In genomic region chr13:81526687-81527086, GRCm38 (mm10) we compare ENCODE assay signal across 12 mouse cellular contexts.
DNase-seq lines count a peak whose midpoint lies in the region; ATAC-seq and TF ChIP-seq lines count a peak whose summit lies in the region.
"Had no signal": no experiment of that assay in that cellular context is flagged by ENCODE, and none has a peak within 500 bp of the region (broad histone marks: within the 10 kb centered on the region; RNA-seq: fewer than 3 reads in every experiment).

No protein-coding gene starts in this region.

- no peaks in the 10 kb centered on the region for H3K27me3 ChIP-seq in forebrain, embryonic 12.5 days
- H3K27me3 ChIP-seq in forebrain, embryonic 16.5 days (replicated peaks; ENCODE audit: control insufficient read depth, insufficient read depth, low read length) = no peaks in the 10 kb centered on the region
- H3K27me3 ChIP-seq in lung, postnatal 0 days (replicated peaks; ENCODE audit: insufficient read depth, low read length) = no peaks in the 10 kb centered on the region
- H3K27me3 ChIP-seq in forebrain, embryonic 14.5 days (replicated peaks; ENCODE audit: control insufficient read depth, insufficient read depth, low read length) = no peaks in the 10 kb centered on the region
- H3K27me3 ChIP-seq in midbrain, postnatal 0 days (ENCODE audit: insufficient read depth, low read length) = no peaks in the 10 kb centered on the region
- H3K27me3 ChIP-seq: embryonic facial prominence, embryonic 15.5 days had no signal

- no peaks in the 10 kb centered on the region for H3K9me3 ChIP-seq in forebrain, embryonic 12.5 days
- no peaks in the 10 kb centered on the region for H3K9me3 ChIP-seq in forebrain, embryonic 16.5 days (ENCODE audit: control insufficient read depth, low read length)
- H3K9me3 ChIP-seq in lung, postnatal 0 days (ENCODE audit: low read length) = no peaks in the 10 kb centered on the region
- H3K9me3 ChIP-seq in forebrain, embryonic 14.5 days (replicated peaks; ENCODE audit: control insufficient read depth, low read length) = no peaks in the 10 kb centered on the region
- no peaks in the 10 kb centered on the region for H3K9me3 ChIP-seq in midbrain, postnatal 0 days (ENCODE audit: low read length)
- H3K9me3 ChIP-seq: embryonic facial prominence, embryonic 15.5 days had no signal

- WGBS in forebrain, embryonic 12.5 days = 62% methylated on average over 4 of the region's 4 CpGs
- WGBS in forebrain, embryonic 16.5 days = 47% methylated on average over 4 of the region's 4 CpGs
- WGBS in lung, postnatal 0 days = 37% methylated on average over 4 of the region's 4 CpGs
- 60% methylated on average over 4 of the region's 4 CpGs for WGBS in forebrain, embryonic 14.5 days
- 65% methylated on average over 4 of the region's 4 CpGs for WGBS in midbrain, postnatal 0 days

- no peak overlapping the region for H3K27ac ChIP-seq in forebrain, embryonic 12.5 days
- no peak overlapping the region for H3K27ac ChIP-seq in forebrain, embryonic 16.5 days (ENCODE audit: low read length)
- no peak overlapping the region for H3K27ac ChIP-seq in lung, postnatal 0 days (ENCODE audit: low read length)
- H3K27ac ChIP-seq in forebrain, embryonic 14.5 days (ENCODE audit: low read depth, low read length) = no peak overlapping the region
- H3K27ac ChIP-seq in midbrain, postnatal 0 days (ENCODE audit: low read depth, low read length) = no peak overlapping the region
- H3K27ac ChIP-seq: embryonic facial prominence, embryonic 15.5 days had no signal

- H3K9ac ChIP-seq in forebrain, embryonic 12.5 days = no peak overlapping the region
- no peak overlapping the region for H3K9ac ChIP-seq in forebrain, embryonic 16.5 days (replicated peaks; ENCODE audit: low read depth, low read length)
- no peak overlapping the region for H3K9ac ChIP-seq in lung, postnatal 0 days (replicated peaks; ENCODE audit: low read depth)
- no peak overlapping the region for H3K9ac ChIP-seq in forebrain, embryonic 14.5 days (ENCODE audit: low read length)
- H3K9ac ChIP-seq in midbrain, postnatal 0 days (replicated peaks; ENCODE audit: low read length, poor library complexity, severe bottlenecking) = no peak overlapping the region
- H3K9ac ChIP-seq: embryonic facial prominence, embryonic 15.5 days had no signal

- peaks cover 27% of the 10 kb centered on the region for H3K36me3 ChIP-seq in forebrain, embryonic 12.5 days (replicated peaks)
- H3K36me3 ChIP-seq in forebrain, embryonic 16.5 days (ENCODE audit: control insufficient read depth, insufficient read depth) = no peaks in the 10 kb centered on the region
- H3K36me3 ChIP-seq in lung, postnatal 0 days (ENCODE audit: insufficient read depth, low read length) = no peaks in the 10 kb centered on the region
- H3K36me3 ChIP-seq in forebrain, embryonic 14.5 days (ENCODE audit: control insufficient read depth, insufficient read depth, low read length) = peaks cover 9% of the 10 kb centered on the region
- H3K36me3 ChIP-seq in midbrain, postnatal 0 days (ENCODE audit: insufficient read depth, low read length) = no peaks in the 10 kb centered on the region
- H3K36me3 ChIP-seq: embryonic facial prominence, embryonic 15.5 days had no signal

- TF ChIP-seq CTCF in lung, postnatal 0 days (IDR thresholded peaks at IDR 0.05) = peak; percentile 60
- peak; percentile 64 for TF ChIP-seq CTCF in midbrain, postnatal 0 days (IDR thresholded peaks at IDR 0.05)

- H3K4me3 ChIP-seq in forebrain, embryonic 12.5 days (replicated peaks) = no peak overlapping the region
- no peak overlapping the region for H3K4me3 ChIP-seq in forebrain, embryonic 16.5 days (replicated peaks; ENCODE audit: low read length)
- no peak overlapping the region for H3K4me3 ChIP-seq in lung, postnatal 0 days (ENCODE audit: low read depth, low read length)
- H3K4me3 ChIP-seq in forebrain, embryonic 14.5 days (ENCODE audit: low read depth, low read length) = no peak overlapping the region
- H3K4me3 ChIP-seq in midbrain, postnatal 0 days (ENCODE audit: low read depth, low read length) = no peak overlapping the region
- H3K4me3 ChIP-seq: embryonic facial prominence, embryonic 15.5 days had no signal

- no peak overlapping the region for H3K4me2 ChIP-seq in forebrain, embryonic 12.5 days
- H3K4me2 ChIP-seq in forebrain, embryonic 16.5 days (ENCODE audit: low read length) = no peak overlapping the region
- H3K4me2 ChIP-seq in lung, postnatal 0 days (replicated peaks; ENCODE audit: low read depth, low read length) = no peak overlapping the region
- no peak overlapping the region for H3K4me2 ChIP-seq in forebrain, embryonic 14.5 days (ENCODE audit: low read length)
- H3K4me2 ChIP-seq in midbrain, postnatal 0 days (ENCODE audit: low read depth, low read length, poor library complexity, severe bottlenecking) = no peak overlapping the region
- H3K4me2 ChIP-seq: embryonic facial prominence, embryonic 15.5 days; heart, embryonic 11.5 days had no signal

- no peaks in the 10 kb centered on the region for H3K4me1 ChIP-seq in forebrain, embryonic 12.5 days
- H3K4me1 ChIP-seq in forebrain, embryonic 16.5 days (replicated peaks; ENCODE audit: control insufficient read depth, insufficient read depth, low read length) = no peaks in the 10 kb centered on the region
- H3K4me1 ChIP-seq in lung, postnatal 0 days (ENCODE audit: insufficient read depth, low read depth, low read length) = no peaks in the 10 kb centered on the region
- H3K4me1 ChIP-seq in forebrain, embryonic 14.5 days (ENCODE audit: control insufficient read depth, insufficient read depth, low read length) = no peaks in the 10 kb centered on the region
- no peaks in the 10 kb centered on the region for H3K4me1 ChIP-seq in midbrain, postnatal 0 days (ENCODE audit: insufficient read depth, low read length)
- H3K4me1 ChIP-seq: embryonic facial prominence, embryonic 15.5 days had no signal

- no peak for TF ChIP-seq EP300 in lung, postnatal 0 days (IDR thresholded peaks at IDR 0.05)

- ATAC-seq in forebrain, embryonic 12.5 days (ENCODE audit: low FRiP score) = 0 out of 2 replicates have a peak, but pooled peaks have one; percentile 73
- no peak for ATAC-seq in forebrain, embryonic 16.5 days
- no peak for ATAC-seq in lung, postnatal 0 days
- ATAC-seq in forebrain, embryonic 14.5 days = peak; percentile 75
- ATAC-seq in midbrain, postnatal 0 days (ENCODE audit: low FRiP score) = 0 out of 2 replicates have a peak, but pooled peaks have one; percentile 34
- no peak for ATAC-seq in monocyte, adult 5-6 weeks (replicated peaks; ENCODE audit: insufficient number of reproducible peaks, low FRiP score, low TSS enrichment, poor library complexity, severe bottlenecking)

- DNase-seq in lung, postnatal 0 days (ENCODE audit: low spot score) = no peak
- no peak for DNase-seq in lung, postnatal 36 days
- peak; percentile 36 for DNase-seq in forebrain, embryonic 14.5 days (ENCODE audit: low spot score)
- DNase-seq in midbrain, postnatal 0 days (ENCODE audit: low spot score) = no peak
- no peak for DNase-seq in urinary bladder, postnatal 10 days (ENCODE audit: low spot score)
- DNase-seq: lung, postnatal 14 days; thymus, adult 18-20 months had no signal

Comparison
In these comparisons a context has a peak if more than half of its experiments do, and no peak if none do; other contexts are left out.
1. ATAC-seq: peak in forebrain, embryonic 12.5 days (single experiment), forebrain, embryonic 14.5 days (single experiment) and midbrain, postnatal 0 days (single experiment); none in forebrain, embryonic 16.5 days (single experiment), lung, postnatal 0 days (single experiment) and monocyte, adult 5-6 weeks (single experiment).